Mouse (Mus musculus) fat pad, adult 2 months (tissue): ENCODE measurements around the gene Nek10.
"Not testable (repeated sequence)": the region's sequence is repeated elsewhere in the genome, so short reads cannot be mapped to it uniquely, and the experiment has no call there.

Experiments
- DNase-seq: peaks from one replicate; pipeline ENCODE4 v3.0.0-alpha.2; 2011; ENCODE audit warnings: low read depth, low spot score; ENCODE audit errors: extremely low read depth

Gene Nek10

DNA sequence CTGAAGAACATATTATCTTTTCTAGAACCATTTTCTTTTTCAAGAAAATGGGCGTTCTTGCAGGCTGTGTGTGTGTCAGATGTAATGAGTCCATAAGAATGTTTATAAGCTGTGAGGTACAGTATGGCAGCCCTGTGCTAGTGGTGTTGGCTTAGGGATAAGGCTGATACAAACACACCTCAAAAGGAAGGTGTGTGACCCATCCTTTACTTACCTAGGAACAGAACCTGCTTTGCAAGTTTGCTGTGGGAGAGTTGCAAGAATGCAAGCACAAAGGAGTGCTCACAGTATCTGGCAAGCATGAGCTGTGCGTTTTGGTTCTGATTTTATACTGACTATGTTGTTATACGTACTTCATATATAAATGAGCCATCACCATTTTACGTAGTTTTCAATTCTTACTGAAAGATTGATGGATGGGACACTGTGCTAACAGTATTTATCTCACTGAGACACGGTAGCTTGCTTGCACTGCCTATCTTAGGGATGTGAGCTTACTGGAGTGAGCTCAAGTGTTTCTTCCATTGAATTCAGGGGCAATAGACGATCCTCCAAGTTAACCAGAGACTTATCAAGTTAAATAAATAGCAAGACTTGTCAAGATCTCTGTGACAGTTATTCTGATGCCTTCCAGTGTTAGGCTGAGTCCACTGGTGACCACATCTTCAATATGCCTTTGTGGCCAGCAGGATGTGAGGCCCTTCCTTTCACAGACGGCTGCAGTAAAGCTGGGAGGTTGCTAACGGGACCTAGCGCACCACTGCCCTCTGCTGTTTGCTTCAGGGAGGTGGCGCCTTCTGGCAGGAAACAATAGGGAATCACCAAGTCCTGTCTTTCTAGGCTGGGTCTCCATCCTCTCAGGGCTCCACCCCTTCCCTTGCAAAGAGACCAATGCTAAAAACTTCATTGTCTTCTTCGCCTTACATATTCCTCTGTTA is 181.8 kb downstream of the Nek10 start:
- no peak for DNase-seq

- no peak for DNase-seq
These were observed 184.2 kb downstream of the Nek10 start for GRCm38 (mm10) chr14:14987403-14987802.

DNA sequence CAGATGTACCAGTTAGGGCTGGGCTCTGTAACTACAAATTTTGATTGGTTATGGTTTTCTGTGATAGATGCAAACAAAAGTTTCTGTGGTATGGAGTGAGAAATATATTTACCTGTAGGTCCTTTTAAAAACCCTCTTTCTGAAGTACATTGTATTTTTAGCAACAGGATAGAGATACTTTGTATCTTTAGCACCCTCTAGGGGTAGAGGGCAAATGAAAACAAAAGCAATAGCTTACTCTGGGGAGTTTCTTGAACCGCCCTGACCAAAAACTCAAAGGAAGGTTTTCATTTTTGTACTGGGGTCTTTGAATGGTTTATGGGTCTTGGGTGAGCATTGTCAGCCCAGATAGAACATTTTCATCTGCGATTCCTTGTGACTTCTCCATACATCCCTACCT is 188.4 kb downstream of the Nek10 start:
- no peak for DNase-seq

DNA sequence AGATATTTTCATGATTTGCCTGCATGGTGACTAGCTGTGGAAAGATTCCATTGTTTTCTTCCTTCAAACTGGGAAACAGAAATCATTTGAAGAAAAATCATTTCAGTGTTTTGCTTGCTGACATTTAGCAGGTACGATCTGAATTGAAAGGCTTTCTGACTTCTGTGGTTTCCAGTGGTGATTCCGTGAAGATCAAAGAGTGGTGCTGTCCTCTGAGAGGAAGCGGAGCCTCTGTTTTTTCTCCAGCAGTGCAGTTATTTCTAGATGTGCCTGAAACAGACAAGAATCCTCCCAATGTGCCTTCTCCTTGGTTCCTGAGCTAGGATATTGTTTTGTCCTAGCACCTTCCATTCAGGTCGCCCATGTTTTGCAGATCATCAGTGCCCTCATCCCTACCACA is 208.2 kb downstream of the Nek10 start:
- DNase-seq, result no peak

DNA sequence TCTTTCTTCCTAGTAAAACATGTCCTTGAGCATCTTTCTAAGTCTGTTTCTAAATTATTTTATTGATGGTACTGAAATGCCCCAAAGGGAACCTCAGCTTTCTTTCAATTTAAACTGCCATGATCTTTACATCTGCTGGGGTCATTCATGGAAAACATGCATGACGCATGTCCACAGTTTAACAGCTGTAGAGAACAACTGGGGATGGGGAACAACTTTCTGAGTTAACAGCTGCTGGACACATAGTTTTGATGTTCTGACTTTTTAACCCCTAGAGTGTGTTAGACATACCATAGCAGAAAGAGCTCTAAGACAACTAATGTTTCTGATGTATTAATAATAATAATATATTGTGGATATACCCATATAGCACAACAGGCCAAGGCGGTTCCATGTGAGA is 211.6 kb downstream of the Nek10 start:
- DNase-seq, result no peak

- not testable (repeated sequence) for DNase-seq
These were observed 227.4 kb downstream of the Nek10 start for GRCm38 (mm10) chr14:15030626-15031025.

DNA sequence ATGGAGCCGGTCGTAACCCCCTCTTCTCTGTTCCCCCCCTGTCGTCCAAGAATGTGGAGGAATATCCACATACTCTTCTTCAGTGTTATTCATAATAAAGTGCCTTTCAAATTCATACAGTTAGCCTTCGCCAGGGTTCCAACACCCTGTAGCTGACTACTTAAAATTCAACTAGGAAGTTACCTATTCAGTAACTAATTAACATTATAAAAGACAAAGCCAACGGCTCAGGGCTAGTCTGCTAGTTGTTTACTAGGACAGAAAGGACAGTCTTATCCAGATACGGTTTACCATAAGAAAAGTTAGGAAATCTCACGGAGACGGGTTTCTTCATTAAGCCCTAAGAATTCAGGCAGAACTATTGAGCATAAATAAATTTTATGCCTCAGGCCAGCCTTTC is 231.4 kb downstream of the Nek10 start:
- not testable (repeated sequence) for DNase-seq

- no peak for DNase-seq
These were observed 245.0 kb downstream of the Nek10 start for GRCm38 (mm10) chr14:15048186-15048585.

DNA sequence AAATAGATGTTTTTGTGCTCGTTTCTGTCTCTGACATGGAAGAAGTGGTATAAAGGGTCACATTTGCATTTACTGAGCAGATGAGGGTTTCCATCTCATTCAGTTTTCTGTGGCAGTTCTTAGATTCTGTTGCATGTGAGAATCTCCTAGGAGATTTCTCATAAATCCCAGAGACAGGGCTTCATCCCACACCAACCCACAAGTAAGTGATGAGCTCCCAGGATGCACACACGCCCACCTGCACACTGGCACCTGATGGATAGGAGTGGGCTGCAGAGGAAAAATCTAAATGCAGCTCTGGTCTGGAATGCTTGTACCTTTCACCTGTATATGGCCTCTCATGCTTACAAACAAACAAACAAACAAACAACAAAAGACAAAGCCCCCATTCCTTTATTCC is 258.3 kb downstream of the Nek10 start:
- DNase-seq, result no peak
